Mouse (Mus musculus) G1E (cell line): ENCODE results near the gene Itgb5.

Source experiments
- CTCF ChIP-seq: IDR thresholded peaks from 2 replicates; pipeline ENCODE4 v1.5.1; 2012; ENCODE audit warnings: low read depth, low read length, inconsistent platforms, mixed read lengths
- GATA1 ChIP-seq: IDR thresholded peaks from 2 replicates; pipeline ENCODE4 v1.6.1; 2012; ENCODE audit warnings: borderline replicate concordance, low read length, inconsistent platforms, mixed read lengths
- GATA2 ChIP-seq: IDR thresholded peaks from 2 replicates; pipeline ENCODE4 v1.6.1; 2012; ENCODE audit warnings: low read depth, low read length, inconsistent platforms, borderline replicate concordance
- POLR2AphosphoS5 ChIP-seq: IDR thresholded peaks from 2 replicates; pipeline ENCODE4 v1.6.1; 2012; ENCODE audit warnings: low read depth, low read length, inconsistent platforms; ENCODE audit not compliant: insufficient replicate concordance
- TAL1 ChIP-seq: conservative IDR thresholded peaks from 2 replicates; pipeline ENCODE4 v1.6.1; 2012; ENCODE audit warnings: low read depth, low read length, inconsistent platforms, mixed read lengths

DNA sequence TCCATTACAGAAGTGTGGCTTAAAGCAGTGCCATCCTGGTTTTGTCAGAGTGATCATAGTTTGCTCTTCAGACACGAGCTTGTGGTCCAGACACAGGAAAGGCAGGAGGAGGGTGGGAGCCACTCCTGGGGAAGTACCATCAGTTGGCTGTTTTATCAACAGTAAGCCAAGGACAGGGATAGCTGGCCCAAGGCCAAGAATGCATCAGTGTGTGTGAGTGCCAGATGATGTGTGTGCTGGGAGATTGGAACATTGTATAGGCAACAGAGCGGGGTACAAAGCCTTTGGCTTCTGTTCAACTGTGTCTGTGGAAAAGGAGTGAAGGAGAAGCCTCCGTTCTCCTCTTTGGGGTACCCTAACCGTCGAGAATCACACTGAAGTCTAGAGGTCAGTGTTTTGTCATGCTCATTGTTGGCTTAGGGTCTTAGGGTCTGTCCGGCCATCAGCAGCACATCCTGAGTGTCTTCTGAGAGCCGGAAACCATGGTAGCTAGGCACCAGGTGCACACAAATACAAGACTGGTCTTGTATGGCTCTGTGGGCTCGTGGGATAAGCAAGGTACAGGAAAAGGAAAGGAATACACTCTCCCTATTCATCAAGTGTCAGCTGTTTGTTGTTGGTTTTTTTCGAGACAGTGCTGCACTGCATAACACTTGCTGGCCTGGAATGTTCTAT, 99.5 kb downstream of the Itgb5 start:
- TF ChIP-seq CTCF (no peak), POLR2AphosphoS5 (no peak), GATA1 (no peak), TAL1 (no peak), GATA2 (no peak)
